Mouse (Mus musculus) erythroblast, embryonic 14.5 days (primary cell): ENCODE data around the gene Nufip2.

Experiments
- GATA1 ChIP-seq: IDR thresholded peaks from 2 replicates; pipeline ENCODE4 v1.6.1; 2012; ENCODE audit warnings: low read length, inconsistent platforms, mixed read lengths
- TAL1 ChIP-seq: IDR thresholded peaks from 3 replicates; pipeline ENCODE4 v1.6.1; 2012; ENCODE audit warnings: low read length, inconsistent platforms, mixed read lengths

- TF ChIP-seq TAL1 (no peak), GATA1 (no peak)
Measured at GRCm38 (mm10) chr11:77752525-77752924, 66.6 kb downstream of the Nufip2 start.
